Mouse (Mus musculus): ENCODE data around the gene Cckar. TPM values are rescaled to one million over a fixed set of nuclear protein-coding genes. Genes with fewer than 3 reads are reported as not detected.

The Cckar gene
- polyA plus RNA-seq, 1 experiment from 2014 or later: 79.0 TPM

- H3K4me1 ChIP-seq (ENCODE audit: control insufficient read depth, insufficient read depth, low read length): no peaks in the 10 kb centered on the region
- H3K9me3 ChIP-seq (replicated peaks; ENCODE audit: control insufficient read depth, low read length): 0 out of 2 replicates have a peak, but pooled peaks cover 5% of the 10 kb centered on the region
- no peak for ATAC-seq (ENCODE audit: insufficient read depth, low FRiP score)
- no peak overlapping the region for H3K27ac ChIP-seq (ENCODE audit: low read length)
- H3K9ac ChIP-seq (ENCODE audit: low read length): no peak overlapping the region
- H3K4me2 ChIP-seq (ENCODE audit: low read depth, low read length): no peak overlapping the region
- H3K36me3 ChIP-seq (ENCODE audit: control insufficient read depth, insufficient read depth, low read length): no peaks in the 10 kb centered on the region
- WGBS: 58% methylated on average over 9 of the region's 9 CpGs
- H3K27me3 ChIP-seq (ENCODE audit: control insufficient read depth, insufficient read depth, low read length): no peaks in the 10 kb centered on the region
- no peak overlapping the region for H3K4me3 ChIP-seq (replicated peaks; ENCODE audit: low read length)
These were observed 9.7 kb downstream of the Cckar start for GRCm38 (mm10) chr5:53697794-53698193.

- WGBS: 50% methylated on average over 3 of the region's 3 CpGs
- H3K27ac ChIP-seq (ENCODE audit: low read length): no peak overlapping the region
- no peak overlapping the region for H3K9ac ChIP-seq (ENCODE audit: low read length)
- H3K4me2 ChIP-seq (ENCODE audit: low read depth, low read length): no peak overlapping the region
- ATAC-seq (ENCODE audit: insufficient read depth, low FRiP score): no peak
- no peaks in the 10 kb centered on the region for H3K36me3 ChIP-seq (ENCODE audit: control insufficient read depth, insufficient read depth, low read length)
- H3K27me3 ChIP-seq (ENCODE audit: control insufficient read depth, insufficient read depth, low read length): no peaks in the 10 kb centered on the region
- no peaks in the 10 kb centered on the region for H3K4me1 ChIP-seq (ENCODE audit: control insufficient read depth, insufficient read depth, low read length)
- H3K4me3 ChIP-seq (replicated peaks; ENCODE audit: low read length): no peak overlapping the region
- H3K9me3 ChIP-seq (replicated peaks; ENCODE audit: control insufficient read depth, low read length): 0 out of 2 replicates have a peak, but pooled peaks cover 5% of the 10 kb centered on the region
These were observed 10.8 kb downstream of the Cckar start for GRCm38 (mm10) chr5:53696701-53697100.

GRCm38 (mm10) chr5:53692662-53693061 is 14.8 kb downstream of the Cckar start:
- H3K4me3 ChIP-seq (replicated peaks; ENCODE audit: low read length): no peak overlapping the region
- H3K27me3 ChIP-seq (ENCODE audit: control insufficient read depth, insufficient read depth, low read length): no peaks in the 10 kb centered on the region
- H3K9me3 ChIP-seq (replicated peaks; ENCODE audit: control insufficient read depth, low read length): no peaks in the 10 kb centered on the region
- no peak overlapping the region for H3K9ac ChIP-seq (ENCODE audit: low read length)
- no peaks in the 10 kb centered on the region for H3K36me3 ChIP-seq (ENCODE audit: control insufficient read depth, insufficient read depth, low read length)
- H3K4me2 ChIP-seq (ENCODE audit: low read depth, low read length): no peak overlapping the region
- 97% methylated on average over 1 of the region's 1 CpGs for WGBS
- ATAC-seq (ENCODE audit: insufficient read depth, low FRiP score): no peak
- no peaks in the 10 kb centered on the region for H3K4me1 ChIP-seq (ENCODE audit: control insufficient read depth, insufficient read depth, low read length)
- H3K27ac ChIP-seq (ENCODE audit: low read length): no peak overlapping the region

GRCm38 (mm10) chr5:53692100-53692499 is 15.4 kb downstream of the Cckar start:
- 50% methylated on average over 8 of the region's 8 CpGs for WGBS

GRCm38 (mm10) chr5:53691577-53691976 is 15.9 kb downstream of the Cckar start:
- no peaks in the 10 kb centered on the region for H3K36me3 ChIP-seq (ENCODE audit: control insufficient read depth, insufficient read depth, low read length)
- WGBS: 64% methylated on average over 3 of the region's 3 CpGs

More at GRCm38 (mm10) chr5:53692100-53692499, 15.4 kb downstream of the Cckar start:
- Histone ChIP-seq H3K36me3 (ENCODE audit: control insufficient read depth, insufficient read depth, low read length) (no peaks in the 10 kb centered on the region), H3K4me1 (ENCODE audit: control insufficient read depth, insufficient read depth, low read length) (0 out of 2 replicates have a peak, but pooled peaks cover 1% of the 10 kb centered on the region), H3K27me3 (ENCODE audit: control insufficient read depth, insufficient read depth, low read length) (no peaks in the 10 kb centered on the region), H3K27ac (ENCODE audit: low read length) (no peak overlapping the region), H3K4me2 (ENCODE audit: low read depth, low read length) (no peak overlapping the region), H3K9ac (ENCODE audit: low read length) (no peak overlapping the region), H3K4me3 (replicated peaks; ENCODE audit: low read length) (no peak overlapping the region), H3K9me3 (replicated peaks; ENCODE audit: control insufficient read depth, low read length) (no peaks in the 10 kb centered on the region)
- ATAC-seq (ENCODE audit: insufficient read depth, low FRiP score): peak; percentile 49; the same call in 1 of the 2 replicates

GRCm38 (mm10) chr5:53688326-53688725 is 19.2 kb downstream of the Cckar start:
- no peak overlapping the region for H3K27ac ChIP-seq (ENCODE audit: low read length)
- peaks cover 10% of the 10 kb centered on the region; the same call in 1 of the 2 replicates for H3K4me1 ChIP-seq (ENCODE audit: control insufficient read depth, insufficient read depth, low read length)
- no peak overlapping the region for H3K9ac ChIP-seq (ENCODE audit: low read length)
- ATAC-seq (ENCODE audit: insufficient read depth, low FRiP score): no peak
- no peaks in the 10 kb centered on the region for H3K36me3 ChIP-seq (ENCODE audit: control insufficient read depth, insufficient read depth, low read length)
- H3K4me2 ChIP-seq (ENCODE audit: low read depth, low read length): no peak overlapping the region
- 65% methylated on average over 7 of the region's 7 CpGs for WGBS
- no peaks in the 10 kb centered on the region for H3K9me3 ChIP-seq (replicated peaks; ENCODE audit: control insufficient read depth, low read length)
- H3K27me3 ChIP-seq (ENCODE audit: control insufficient read depth, insufficient read depth, low read length): no peaks in the 10 kb centered on the region
- no peak overlapping the region for H3K4me3 ChIP-seq (replicated peaks; ENCODE audit: low read length)

More at GRCm38 (mm10) chr5:53691577-53691976, 15.9 kb downstream of the Cckar start:
- Histone ChIP-seq H3K27me3 (ENCODE audit: control insufficient read depth, insufficient read depth, low read length) (no peaks in the 10 kb centered on the region), H3K4me2 (ENCODE audit: low read depth, low read length) (no peak overlapping the region), H3K4me1 (ENCODE audit: control insufficient read depth, insufficient read depth, low read length) (0 out of 2 replicates have a peak, but pooled peaks cover 5% of the 10 kb centered on the region), H3K27ac (ENCODE audit: low read length) (no peak overlapping the region), H3K4me3 (replicated peaks; ENCODE audit: low read length) (no peak overlapping the region), H3K9ac (ENCODE audit: low read length) (no peak overlapping the region), H3K9me3 (replicated peaks; ENCODE audit: control insufficient read depth, low read length) (no peaks in the 10 kb centered on the region)
- ATAC-seq (ENCODE audit: insufficient read depth, low FRiP score): no peak

GRCm38 (mm10) chr5:53686379-53686778 is 21.1 kb downstream of the Cckar start:
- Histone ChIP-seq H3K9ac (ENCODE audit: low read length) (no peak overlapping the region), H3K9me3 (replicated peaks; ENCODE audit: control insufficient read depth, low read length) (no peaks in the 10 kb centered on the region), H3K36me3 (ENCODE audit: control insufficient read depth, insufficient read depth, low read length) (no peaks in the 10 kb centered on the region), H3K27ac (ENCODE audit: low read length) (no peak overlapping the region), H3K4me2 (ENCODE audit: low read depth, low read length) (no peak overlapping the region), H3K4me1 (ENCODE audit: control insufficient read depth, insufficient read depth, low read length) (peaks cover 10% of the 10 kb centered on the region; the same call in 1 of the 2 replicates), H3K4me3 (replicated peaks; ENCODE audit: low read length) (no peak overlapping the region), H3K27me3 (ENCODE audit: control insufficient read depth, insufficient read depth, low read length) (no peaks in the 10 kb centered on the region)
- 27% methylated on average over 2 of the region's 2 CpGs for WGBS
- ATAC-seq (ENCODE audit: insufficient read depth, low FRiP score): peak; percentile 79; the same call in 1 of the 2 replicates

- no peak for ATAC-seq (ENCODE audit: insufficient read depth, low FRiP score)
- no peaks in the 10 kb centered on the region for H3K36me3 ChIP-seq (ENCODE audit: control insufficient read depth, insufficient read depth, low read length)
- H3K4me2 ChIP-seq (ENCODE audit: low read depth, low read length): no peak overlapping the region
- H3K27ac ChIP-seq (ENCODE audit: low read length): no peak overlapping the region
- H3K4me3 ChIP-seq (replicated peaks; ENCODE audit: low read length): no peak overlapping the region
- no peak overlapping the region for H3K9ac ChIP-seq (ENCODE audit: low read length)
- H3K4me1 ChIP-seq (ENCODE audit: control insufficient read depth, insufficient read depth, low read length): peaks cover 10% of the 10 kb centered on the region; the same call in 1 of the 2 replicates
- H3K27me3 ChIP-seq (ENCODE audit: control insufficient read depth, insufficient read depth, low read length): no peaks in the 10 kb centered on the region
- WGBS: 80% methylated on average over 4 of the region's 4 CpGs
- no peaks in the 10 kb centered on the region for H3K9me3 ChIP-seq (replicated peaks; ENCODE audit: control insufficient read depth, low read length)
These were observed 21.9 kb downstream of the Cckar start for GRCm38 (mm10) chr5:53685623-53686022.

GRCm38 (mm10) chr5:53684417-53684816 is 23.1 kb downstream of the Cckar start:
- no peak overlapping the region for H3K9ac ChIP-seq (ENCODE audit: low read length)
- H3K4me3 ChIP-seq (replicated peaks; ENCODE audit: low read length): no peak overlapping the region
- H3K4me2 ChIP-seq (ENCODE audit: low read depth, low read length): no peak overlapping the region
- peaks cover 10% of the 10 kb centered on the region; the same call in 1 of the 2 replicates for H3K4me1 ChIP-seq (ENCODE audit: control insufficient read depth, insufficient read depth, low read length)
- no peak for ATAC-seq (ENCODE audit: insufficient read depth, low FRiP score)
- H3K27ac ChIP-seq (ENCODE audit: low read length): no peak overlapping the region
- 55% methylated on average over 1 of the region's 1 CpGs for WGBS
- H3K27me3 ChIP-seq (ENCODE audit: control insufficient read depth, insufficient read depth, low read length): no peaks in the 10 kb centered on the region
- no peaks in the 10 kb centered on the region for H3K9me3 ChIP-seq (replicated peaks; ENCODE audit: control insufficient read depth, low read length)
- H3K36me3 ChIP-seq (ENCODE audit: control insufficient read depth, insufficient read depth, low read length): no peaks in the 10 kb centered on the region

Measured in stomach, embryonic 16.5 days (tissue).